Mouse (Mus musculus) CH12.LX (cell line): ENCODE data around the gene Myzap.

ENCODE experiments used
- CTCF ChIP-seq, 2 experiments: IDR thresholded peaks in 1 of 2; conservative IDR thresholded peaks in 1 of 2; 2 replicates each; pipeline ENCODE4 v1.5.1; 2011 to 2012; ENCODE audit warnings: low read depth in 2 of 2, low read length in 2 of 2, improper control_type of control experiment in 1 of 2, inconsistent platforms in 1 of 2, mild to moderate bottlenecking in 1 of 2, moderate library complexity in 1 of 2
- MEF2A ChIP-seq: IDR thresholded peaks from 2 replicates; pipeline ENCODE4 v1.6.1; 2014; ENCODE audit warnings: low read depth, mild to moderate bottlenecking, inconsistent platforms, low read length, improper control_type of control experiment, borderline replicate concordance

DNA sequence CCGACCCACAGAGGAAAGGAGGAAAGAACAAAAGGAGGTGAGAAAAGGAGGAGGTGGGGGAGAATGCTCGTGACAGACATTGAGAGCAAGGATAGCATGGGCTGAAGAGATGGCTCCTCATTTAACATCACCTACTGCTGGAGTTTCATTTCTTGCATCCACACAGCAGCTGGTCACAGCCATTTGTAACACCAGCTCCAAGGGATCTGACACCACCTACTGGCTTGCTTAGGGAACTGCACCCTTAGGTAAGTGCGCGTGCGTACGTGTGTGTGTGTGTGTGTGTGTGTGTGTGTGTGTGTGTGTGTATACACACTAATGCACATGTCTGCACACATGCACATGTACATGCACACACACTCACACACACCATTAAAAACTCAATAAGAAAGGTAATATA lies 20.8 kb upstream of the Myzap start:
- TF ChIP-seq MEF2A (no peak), CTCF (conservative IDR thresholded peaks at IDR 0.05 in 1 of 2, IDR thresholded peaks at IDR 0.05 in 1 of 2; ENCODE audit: low read depth in 2 of 2, low read length in 2 of 2) (peak; percentile 55 to 73; a peak in 3 of 4 replicates)
